ENCODE assay signal across 22 mouse cellular contexts in the genomic region with DNA sequence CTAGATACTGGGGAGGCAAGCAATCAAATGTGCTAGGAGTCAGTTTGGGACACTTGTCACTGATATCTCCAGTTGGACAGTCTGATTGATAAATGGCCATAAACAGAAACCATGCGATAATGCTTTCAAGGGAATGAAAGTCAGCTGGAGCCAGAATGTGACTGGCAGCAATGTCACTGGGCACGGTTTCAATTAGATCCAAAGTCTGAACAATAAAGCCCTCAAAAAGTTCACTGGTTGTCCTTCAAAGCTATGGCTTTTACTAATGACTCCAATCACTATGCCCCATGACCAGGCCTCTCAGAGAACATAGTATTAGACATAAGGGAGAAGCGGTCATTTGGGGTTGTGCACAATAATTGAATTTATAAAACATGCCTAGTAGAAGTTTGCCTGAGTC. TPM values are rescaled to one million over a fixed set of nuclear protein-coding genes. Genes with fewer than 3 reads are reported as not detected.
A peak's percentile ranks its signal among the peaks of the same experiment; 100 is the strongest.
DNase-seq lines count a peak whose midpoint lies in the region; ATAC-seq and TF ChIP-seq lines count a peak whose summit lies in the region.
"Had no signal": no experiment of that assay in that cellular context is flagged by ENCODE, and none has a peak within 500 bp of the region (broad histone marks: within the 10 kb centered on the region; RNA-seq: fewer than 3 reads in every experiment).

No protein-coding gene starts in this region.

- TF ChIP-seq EP300 in lung, postnatal 0 days (IDR thresholded peaks at IDR 0.05) = no peak

- ATAC-seq in lung, postnatal 0 days = no peak
- no peak for ATAC-seq in midbrain, embryonic 14.5 days (ENCODE audit: low FRiP score, low TSS enrichment)
- ATAC-seq: forebrain, postnatal 0 days had no signal

- H3K27me3 ChIP-seq in kidney, adult 2 months (replicated peaks; ENCODE audit: control insufficient read depth, insufficient read depth, low read length) = no peaks in the 10 kb centered on the region
- no peaks in the 10 kb centered on the region for H3K27me3 ChIP-seq in lung, postnatal 0 days (replicated peaks; ENCODE audit: insufficient read depth, low read length)
- H3K27me3 ChIP-seq in midbrain, embryonic 14.5 days (ENCODE audit: control insufficient read depth, insufficient read depth, low read length) = no peaks in the 10 kb centered on the region
- H3K27me3 ChIP-seq: embryonic facial prominence, embryonic 12.5 days; limb, embryonic 13.5 days had no signal

- peaks cover 6% of the 10 kb centered on the region for H3K36me3 ChIP-seq in kidney, adult 2 months (ENCODE audit: control insufficient read depth, insufficient read depth, low read length)
- no peaks in the 10 kb centered on the region for H3K36me3 ChIP-seq in lung, postnatal 0 days (ENCODE audit: insufficient read depth, low read length)
- no peaks in the 10 kb centered on the region for H3K36me3 ChIP-seq in midbrain, embryonic 14.5 days (ENCODE audit: control insufficient read depth, insufficient read depth, low read length)
- H3K36me3 ChIP-seq: embryonic facial prominence, embryonic 12.5 days; limb, embryonic 13.5 days; midbrain, embryonic 10.5 days had no signal

- no peak overlapping the region for H3K4me3 ChIP-seq in kidney, adult 2 months (ENCODE audit: insufficient read depth, low read depth, low read length)
- H3K4me3 ChIP-seq in lung, postnatal 0 days (ENCODE audit: low read depth, low read length) = no peak overlapping the region
- no peak overlapping the region for H3K4me3 ChIP-seq in midbrain, embryonic 14.5 days (replicated peaks; ENCODE audit: low read depth, low read length)
- H3K4me3 ChIP-seq: embryonic facial prominence, embryonic 12.5 days; heart, adult 2 months; limb, embryonic 13.5 days; midbrain, embryonic 10.5 days had no signal

- no peak overlapping the region for H3K4me2 ChIP-seq in lung, postnatal 0 days (replicated peaks; ENCODE audit: low read depth, low read length)
- H3K4me2 ChIP-seq in midbrain, embryonic 14.5 days (ENCODE audit: low read length) = no peak overlapping the region
- H3K4me2 ChIP-seq: embryonic facial prominence, embryonic 12.5 days; hindbrain, embryonic 14.5 days; limb, embryonic 13.5 days; lung, embryonic 14.5 days had no signal

- peaks cover 19% of the 10 kb centered on the region; the same call in 1 of the 2 replicates for H3K4me1 ChIP-seq in kidney, adult 2 months (ENCODE audit: control insufficient read depth, insufficient read depth, low read length)
- H3K4me1 ChIP-seq in lung, postnatal 0 days (ENCODE audit: insufficient read depth, low read depth, low read length) = no peaks in the 10 kb centered on the region
- H3K4me1 ChIP-seq in midbrain, embryonic 14.5 days (ENCODE audit: control insufficient read depth, insufficient read depth, low read length) = no peaks in the 10 kb centered on the region
- H3K4me1 ChIP-seq: embryonic facial prominence, embryonic 12.5 days; limb, embryonic 13.5 days; midbrain, embryonic 10.5 days had no signal

- no peaks in the 10 kb centered on the region for H3K9me3 ChIP-seq in lung, postnatal 0 days (ENCODE audit: low read length)
- H3K9me3 ChIP-seq in midbrain, embryonic 14.5 days (ENCODE audit: control insufficient read depth, low read length) = no peaks in the 10 kb centered on the region
- H3K9me3 ChIP-seq: embryonic facial prominence, embryonic 12.5 days; limb, embryonic 13.5 days; midbrain, embryonic 10.5 days had no signal

- 59% methylated on average over 3 of the region's 3 CpGs for WGBS in kidney, adult 2 months
- WGBS in lung, postnatal 0 days = 70% methylated on average over 3 of the region's 3 CpGs
- WGBS in midbrain, embryonic 14.5 days = 91% methylated on average over 3 of the region's 3 CpGs

- TF ChIP-seq CTCF in kidney, adult 2 months (conservative IDR thresholded peaks at IDR 0.05; ENCODE audit: insufficient read depth, insufficient read length, low read depth, low read length) = no peak
- no peak for TF ChIP-seq CTCF in lung, postnatal 0 days (IDR thresholded peaks at IDR 0.05)

- H3K27ac ChIP-seq in kidney, adult 2 months (ENCODE audit: insufficient read depth, low read depth, low read length) = no peak overlapping the region
- no peak overlapping the region for H3K27ac ChIP-seq in lung, postnatal 0 days (ENCODE audit: low read length)
- no peak overlapping the region for H3K27ac ChIP-seq in midbrain, embryonic 14.5 days (replicated peaks; ENCODE audit: low read depth, low read length)
- H3K27ac ChIP-seq: embryonic facial prominence, embryonic 12.5 days; heart, adult 2 months; hindbrain, embryonic 14.5 days; limb, embryonic 13.5 days; liver, embryonic 14.5 days; midbrain, embryonic 10.5 days had no signal

- no peak for TF ChIP-seq POLR2A in kidney, adult 2 months (IDR thresholded peaks at IDR 0.05; ENCODE audit: low read depth, low read length)

- H3K9ac ChIP-seq in lung, postnatal 0 days (replicated peaks; ENCODE audit: low read depth) = no peak overlapping the region
- H3K9ac ChIP-seq in midbrain, embryonic 14.5 days (replicated peaks; ENCODE audit: low read length) = no peak overlapping the region
- H3K9ac ChIP-seq: embryonic facial prominence, embryonic 12.5 days; forebrain, postnatal 0 days; hindbrain, embryonic 14.5 days; limb, embryonic 13.5 days; liver, embryonic 14.5 days; lung, embryonic 14.5 days had no signal

- DNase-seq in heart, adult 18-20 months = peak; percentile 31 to 37
- no peak for DNase-seq in heart, adult 11 months
- peak; percentile 59 for DNase-seq in kidney, adult 2 months
- DNase-seq in kidney, postnatal 14 days = no peak
- peak; percentile 19 for DNase-seq in lung, postnatal 36 days
- DNase-seq in lung, postnatal 0 days (ENCODE audit: low spot score) = no peak
- DNase-seq in midbrain, embryonic 14.5 days = no peak
- no peak for DNase-seq in cerebellum, adult 9-11 months
- DNase-seq: cerebellum, adult 18-20 months; cerebellum, postnatal 25 days; forebrain, postnatal 0 days; gastrocnemius, postnatal 14 days; lung, embryonic 14.5 days; right cerebral cortex, adult 18-20 months; thymus, adult 18-20 months; thymus, postnatal 4 days had no signal

RNA-seq across cellular contexts. Expression of gene Cubn, which starts 7.0 kb away (rescaled TPM):
- 1 to 10 TPM in 1 of 2 experiments, under 1 TPM in 1; 0.87 to 1.2 TPM for total RNA-seq in heart, adult 18-20 months (2021)
- polyA plus RNA-seq in kidney, adult 2 months (2012; rRNA removed) = 56.2 and 62.6 TPM in 2 replicates
- polyA plus RNA-seq in lung, postnatal 0 days (2015; fragmentation: Nextera tagmentation; extraction: Ambion mirVana) = 0.24 and 0.32 TPM in 2 replicates
- 0.54 and 0.67 TPM in 2 replicates for polyA plus RNA-seq in midbrain, embryonic 14.5 days (2014; fragmentation: Nextera tagmentation; extraction: Ambion mirVana)

RNA-seq across cellular contexts. Expression of gene Trdmt1, which starts 59.9 kb away (rescaled TPM):
- 1 to 10 TPM; 5.2 to 6.7 TPM for total RNA-seq in heart, adult 18-20 months (2021)
- polyA plus RNA-seq in kidney, adult 2 months (2012; rRNA removed) = 3.4 and 5.5 TPM in 2 replicates
- 9.8 and 10.1 TPM in 2 replicates for polyA plus RNA-seq in lung, postnatal 0 days (2015; fragmentation: Nextera tagmentation; extraction: Ambion mirVana)
- polyA plus RNA-seq in midbrain, embryonic 14.5 days (2014; fragmentation: Nextera tagmentation; extraction: Ambion mirVana) = 8.6 and 8.9 TPM in 2 replicates

Comparison
In these comparisons a context has a peak if more than half of its experiments do, and no peak if none do; other contexts are left out.
1. DNase-seq: peak in heart, adult 18-20 months (2 of 2), kidney, adult 2 months (single experiment) and lung, postnatal 36 days (single experiment); none in heart, adult 11 months (single experiment), kidney, postnatal 14 days (single experiment), lung, postnatal 0 days (single experiment), midbrain, embryonic 14.5 days (single experiment) and cerebellum, adult 9-11 months (single experiment).
2. RNA of gene Cubn, which starts 7.0 kb away (polyA plus RNA-seq): 56.2 to 62.6 TPM in kidney, adult 2 months; 0.54 to 0.67 TPM in midbrain, embryonic 14.5 days and 0.24 to 0.32 TPM in lung, postnatal 0 days; every median in the first group is over 10 times any median in the second.